Mouse (Mus musculus) monocyte, adult 59 days (primary cell): Measurements from ENCODE around the gene Chrna10. TPM values are rescaled to one million over a fixed set of nuclear protein-coding genes. Genes with fewer than 3 reads are reported as not detected.

ENCODE experiments used
- total RNA-seq, 2 experiments: library from RNA; stranded (reverse); gene quantifications; one replicate each; pipeline ENCODE4 v1.2.4; 2023

The Chrna10 gene
- not detected for total RNA-seq

GRCm38 (mm10) chr7:102116579-102117331 is at the start of gene Chrna10:
Chrna10 (minus strand) TSS chr7:102116828.

DNA sequence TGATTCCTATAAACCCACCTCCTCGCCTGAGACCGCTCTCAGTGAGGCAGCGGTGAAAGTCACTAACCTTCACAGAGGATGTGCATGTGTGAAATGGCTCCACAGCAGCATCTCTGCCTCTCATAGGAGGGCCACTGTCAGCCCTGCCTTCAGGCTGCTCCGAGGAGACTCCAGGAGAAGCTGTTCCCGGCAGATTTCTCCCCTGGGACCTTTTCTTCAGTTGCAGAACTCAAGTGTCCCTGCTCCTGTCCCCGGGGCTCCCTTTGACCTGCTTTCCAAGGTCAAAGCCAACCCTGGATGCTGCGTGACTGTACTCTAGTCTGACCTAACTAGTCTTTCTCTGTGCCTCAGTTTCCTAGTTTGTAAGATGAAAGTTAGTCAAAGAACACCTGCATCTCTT is 7.5 kb downstream of the Chrna10 start, which contains the start of gene Art5:
TSS of gene Art5 (minus strand) at position 319 of the 400 bp plus-strand sequence.

DNA sequence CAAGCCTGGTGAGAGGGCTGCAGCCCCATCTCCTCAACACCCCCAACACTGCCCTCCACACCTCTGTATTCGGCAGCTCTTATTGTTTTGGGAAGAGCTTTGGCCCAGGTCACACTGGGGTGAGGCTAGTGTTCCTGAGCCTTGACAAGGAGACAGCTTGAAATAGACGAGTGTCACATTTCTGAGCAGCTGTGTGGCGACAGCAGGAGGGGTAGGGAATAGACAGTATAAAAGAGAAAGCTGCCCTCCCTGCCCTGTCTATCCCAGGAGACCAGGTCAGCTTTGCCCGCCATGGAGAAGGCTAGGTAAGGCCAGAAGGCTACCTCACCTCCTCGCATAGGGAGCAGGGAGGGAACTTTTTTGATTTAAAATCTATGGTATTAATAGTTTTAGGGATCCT is 15.1 kb downstream of the Chrna10 start, which contains the start of gene Art1:
TSS of gene Art1 (plus strand) at position 257 of the 400 bp plus-strand sequence.

GRCm38 (mm10) chr7:102082816-102083215 is 33.8 kb downstream of the Chrna10 start, which contains the start of gene Trpc2:
Trpc2 (plus strand) TSS chr7:102083116.

GRCm38 (mm10) chr7:102065046-102065891 is 51.4 kb downstream of the Chrna10 start, which contains the start of the genes Rnf121, Xndc1 and Xntrpc:
Rnf121 (minus strand) TSS chr7:102065469.
Xndc1 (plus strand) TSS chr7:102065511.
Xntrpc (plus strand) TSS chr7:102065713.

Other genes with a start within 250 kb of the Chrna10 start
- gene Folr1, start 246.0 kb downstream of the Chrna10 start, total RNA-seq: not detected
- 100 to 1,000 TPM; 105 to 108 TPM for gene Lamtor1, start 210.9 kb downstream of the Chrna10 start, total RNA-seq
- gene Tomt, start 210.5 kb downstream of the Chrna10 start, total RNA-seq: not detected
- under 1 TPM in 1 of 2 experiments, not detected in 1; 0.88 TPM for gene Lrrc51, start 182.9 kb downstream of the Chrna10 start, total RNA-seq
- 100 to 1,000 TPM; 137 to 142 TPM for gene Numa1, start 182.7 kb downstream of the Chrna10 start, total RNA-seq
- 10 to 100 TPM; 28.8 to 30.0 TPM for gene Il18bp, start 98.1 kb downstream of the Chrna10 start, total RNA-seq
- 10 to 100 TPM; 18.2 to 27.3 TPM for gene Rnf121, start 51.4 kb downstream of the Chrna10 start, total RNA-seq
- 1 to 10 TPM; 8.4 to 9.7 TPM for gene Xndc1, start 51.3 kb downstream of the Chrna10 start, total RNA-seq
- 1 to 10 TPM in 1 of 2 experiments, under 1 TPM in 1; 0.52 to 1.5 TPM for gene Xntrpc, start 51.1 kb downstream of the Chrna10 start, total RNA-seq
- under 1 TPM in 1 of 2 experiments, not detected in 1; 0.94 TPM for gene Trpc2, start 33.7 kb downstream of the Chrna10 start, total RNA-seq
- gene Art1, start 15.1 kb downstream of the Chrna10 start, total RNA-seq: not detected
- gene Art5, start 7.3 kb downstream of the Chrna10 start, total RNA-seq: not detected
- 10 to 100 TPM; 95.1 to 96.2 TPM for gene Nup98, start 93.3 kb upstream of the Chrna10 start, total RNA-seq
- 10 to 100 TPM; 48.1 to 65.1 TPM for gene Pgap2, start 93.4 kb upstream of the Chrna10 start, total RNA-seq
- 100 to 1,000 TPM; 434 to 437 TPM for gene Rhog, start 139.2 kb upstream of the Chrna10 start, total RNA-seq
- 10 to 100 TPM; 51.8 to 52.0 TPM for gene Stim1, start 151.0 kb upstream of the Chrna10 start, total RNA-seq